Mouse (Mus musculus) midbrain, embryonic 14.5 days (tissue): ENCODE data around the gene Olfr1095. TPM values are rescaled to one million over a fixed set of nuclear protein-coding genes. Genes with fewer than 3 reads are reported as not detected.

Source experiments
- ATAC-seq: fragments of 200-750 bp; cut with Nextera tagmentation; 2 replicates; pipeline ENCODE4 v1.8.0; 2017; ENCODE audit warnings: moderate number of reproducible peaks, moderate library complexity; ENCODE audit not compliant: low FRiP score, low TSS enrichment
- DNase-seq: peaks from one replicate; pipeline ENCODE4 v3.0.0-alpha.2; 2015
- H3K27ac ChIP-seq: fragments of 300-500 bp; sonication (generic); replicated peaks from 2 replicates; pipeline ENCODE4 v1.5.1; 2014; ENCODE audit warnings: mild to moderate bottlenecking, low read depth, low read length, moderate library complexity
- H3K27me3 ChIP-seq: fragments of 300-500 bp; sonication (generic); 2 replicates; pipeline ENCODE4 v1.6.1; 2014; ENCODE audit warnings: low read length, control low read depth, mixed read lengths; ENCODE audit not compliant: control insufficient read depth, insufficient read depth
- H3K36me3 ChIP-seq: fragments of 300-500 bp; sonication (generic); 2 replicates; pipeline ENCODE4 v1.6.1; 2014; ENCODE audit warnings: low read length, control low read depth; ENCODE audit not compliant: control insufficient read depth, insufficient read depth
- H3K4me1 ChIP-seq: fragments of 300-500 bp; sonication (generic); 2 replicates; pipeline ENCODE4 v1.6.1; 2014; ENCODE audit warnings: mild to moderate bottlenecking, antibody characterized with exemption, low read length, control low read depth; ENCODE audit not compliant: control insufficient read depth, insufficient read depth
- H3K4me2 ChIP-seq: fragments of 300-500 bp; sonication (generic); 2 replicates; pipeline ENCODE4 v1.6.1; 2014; ENCODE audit warnings: mild to moderate bottlenecking, low read length, moderate library complexity
- H3K4me3 ChIP-seq: fragments of 300-500 bp; sonication (generic); replicated peaks from 2 replicates; pipeline ENCODE4 v1.5.1; 2014; ENCODE audit warnings: low read depth, low read length
- H3K9ac ChIP-seq: fragments of 300-500 bp; sonication (generic); replicated peaks from 2 replicates; pipeline ENCODE4 v1.6.1; 2014; ENCODE audit warnings: mild to moderate bottlenecking, low read length, moderate library complexity
- H3K9me3 ChIP-seq: fragments of 300-500 bp; sonication (generic); 2 replicates; pipeline ENCODE4 v1.6.1; 2016; ENCODE audit warnings: low read length, control low read depth, mixed read lengths; ENCODE audit not compliant: control insufficient read depth
- WGBS: fragments of 180-500 bp; shearing (Covaris S2); extraction: QIAGEN DNeasy Blood & Tissue Kit; methylation state at CpG from one replicate; pipeline ENCODE4 v1.1.7; 2014; 5-methylcytosine and 5-hydroxymethylcytosine counted together
- polyA plus RNA-seq: library from polyadenylated mRNA; unstranded; fragments of >200 nt; fragmentation: Nextera tagmentation; extraction: Ambion mirVana; gene quantifications from 2 replicates; pipeline ENCODE4 v1.2.1, GENCODE M21; 2014

Gene Olfr1095
- not detected in 2 replicates for polyA plus RNA-seq

- no peak for DNase-seq
- ATAC-seq: no peak
- Histone ChIP-seq H3K9ac (no peak within 1 kb of the TSS), H3K4me1 (no peaks in the 10 kb centered on the region), H3K9me3 (no peaks in the 10 kb centered on the region), H3K4me3 (no peak within 1 kb of the TSS), H3K36me3 (no peaks in the 10 kb centered on the region), H3K27me3 (no peaks in the 10 kb centered on the region), H3K27ac (no peak within 1 kb of the TSS), H3K4me2 (no peak within 1 kb of the TSS)
- 95% methylated on average over 3 of the region's 3 CpGs for WGBS
Measured at GRCm38 (mm10) chr2:86851596-86851995, at the start of gene Olfr1095. Olfr1095 (minus strand) TSS chr2:86851696.

- ATAC-seq: no peak
- H3K4me1 ChIP-seq: no peaks in the 10 kb centered on the region
- H3K4me2 ChIP-seq: no peak within 1 kb of the TSS
- H3K27ac ChIP-seq: no peak within 1 kb of the TSS
- no peaks in the 10 kb centered on the region for H3K36me3 ChIP-seq
- 97% methylated on average over 1 of the region's 1 CpGs for WGBS
- H3K27me3 ChIP-seq: no peaks in the 10 kb centered on the region
- no peak within 1 kb of the TSS for H3K4me3 ChIP-seq
- no peak within 1 kb of the TSS for H3K9ac ChIP-seq
- no peaks in the 10 kb centered on the region for H3K9me3 ChIP-seq
- no peak for DNase-seq
Measured at GRCm38 (mm10) chr2:86892116-86892515, 40.6 kb upstream of the Olfr1095 start, which contains the start of gene Olfr1097. Olfr1097 (minus strand) TSS chr2:86892216.

GRCm38 (mm10) chr2:86874702-86875101, 23.2 kb upstream of the Olfr1095 start, which contains the start of gene Gm13723:
Gm13723 (minus strand) TSS chr2:86874802.
- Histone ChIP-seq H3K27me3 (no peaks in the 10 kb centered on the region), H3K36me3 (no peaks in the 10 kb centered on the region), H3K4me2 (no peak within 1 kb of the TSS), H3K4me1 (no peaks in the 10 kb centered on the region), H3K9ac (no peak within 1 kb of the TSS), H3K4me3 (no peak within 1 kb of the TSS), H3K27ac (no peak within 1 kb of the TSS), H3K9me3 (no peaks in the 10 kb centered on the region)
- 69% methylated on average over 1 of the region's 1 CpGs for WGBS
- no peak for DNase-seq
- no peak for ATAC-seq

GRCm38 (mm10) chr2:86824363-86824762, 27.1 kb downstream of the Olfr1095 start, which contains the start of gene Olfr1094:
Olfr1094 (plus strand) TSS chr2:86824663.
- no peak within 1 kb of the TSS for H3K27ac ChIP-seq
- H3K9ac ChIP-seq: no peak within 1 kb of the TSS
- no peaks in the 10 kb centered on the region for H3K9me3 ChIP-seq
- H3K27me3 ChIP-seq: no peaks in the 10 kb centered on the region
- H3K4me1 ChIP-seq: no peaks in the 10 kb centered on the region
- no peak for ATAC-seq
- H3K36me3 ChIP-seq: no peaks in the 10 kb centered on the region
- H3K4me3 ChIP-seq: no peak within 1 kb of the TSS
- no peak within 1 kb of the TSS for H3K4me2 ChIP-seq
- no peak for DNase-seq

GRCm38 (mm10) chr2:86809918-86810317, 41.6 kb downstream of the Olfr1095 start, which contains the start of gene Olfr141:
Olfr141 (minus strand) TSS chr2:86810018.
- Histone ChIP-seq H3K4me3 (no peak within 1 kb of the TSS), H3K4me2 (no peak within 1 kb of the TSS), H3K36me3 (no peaks in the 10 kb centered on the region), H3K27ac (no peak within 1 kb of the TSS), H3K27me3 (no peaks in the 10 kb centered on the region), H3K9me3 (no peaks in the 10 kb centered on the region), H3K4me1 (no peaks in the 10 kb centered on the region), H3K9ac (no peak within 1 kb of the TSS)
- no peak for ATAC-seq
- no peak for DNase-seq

Other genes starting within 250 kb of the Olfr1095 start
- not detected in 2 replicates for gene Olfr1084, start 212.0 kb downstream of the Olfr1095 start, polyA plus RNA-seq
- gene Olfr1085, start 189.7 kb downstream of the Olfr1095 start, polyA plus RNA-seq: not detected in 2 replicates
- not detected in 2 replicates for gene Olfr1086, start 171.6 kb downstream of the Olfr1095 start, polyA plus RNA-seq
- gene Olfr1087, start 153.3 kb downstream of the Olfr1095 start, polyA plus RNA-seq: not detected in 2 replicates
- not detected in 2 replicates for gene Olfr1089, start 118.0 kb downstream of the Olfr1095 start, polyA plus RNA-seq
- gene Olfr1090, start 92.7 kb downstream of the Olfr1095 start, polyA plus RNA-seq: not detected in 2 replicates
- gene Olfr1093, start 69.2 kb downstream of the Olfr1095 start, polyA plus RNA-seq: not detected in 2 replicates
- gene Olfr141, start 41.7 kb downstream of the Olfr1095 start, polyA plus RNA-seq: not detected in 2 replicates
- gene Olfr1094, start 27.0 kb downstream of the Olfr1095 start, polyA plus RNA-seq: not detected in 2 replicates
- not detected in 2 replicates for gene Gm13723, start 23.1 kb upstream of the Olfr1095 start, polyA plus RNA-seq
- gene Olfr1097, start 40.5 kb upstream of the Olfr1095 start, polyA plus RNA-seq: not detected in 2 replicates
- not detected in 2 replicates for gene Olfr1098, start 72.8 kb upstream of the Olfr1095 start, polyA plus RNA-seq
- gene Olfr1099, start 109.0 kb upstream of the Olfr1095 start, polyA plus RNA-seq: not detected in 2 replicates
- gene Olfr1100, start 128.3 kb upstream of the Olfr1095 start, polyA plus RNA-seq: not detected in 2 replicates
- not detected in 2 replicates for gene Olfr1101, start 139.5 kb upstream of the Olfr1095 start, polyA plus RNA-seq
- gene Olfr1102, start 146.7 kb upstream of the Olfr1095 start, polyA plus RNA-seq: not detected in 2 replicates
- gene Olfr1104, start 175.4 kb upstream of the Olfr1095 start, polyA plus RNA-seq: not detected in 2 replicates
- not detected in 2 replicates for gene Olfr1105, start 184.8 kb upstream of the Olfr1095 start, polyA plus RNA-seq
- gene Olfr1106, start 200.6 kb upstream of the Olfr1095 start, polyA plus RNA-seq: not detected in 2 replicates
- not detected in 2 replicates for gene Olfr1107, start 224.1 kb upstream of the Olfr1095 start, polyA plus RNA-seq
- gene Olfr1109, start 244.3 kb upstream of the Olfr1095 start, polyA plus RNA-seq: not detected in 2 replicates